Mouse (Mus musculus) embryonic facial prominence, embryonic 12.5 days (tissue): ENCODE data around the gene Map2k4. TPM values are rescaled to one million over a fixed set of nuclear protein-coding genes. Genes with fewer than 3 reads are reported as not detected.

ENCODE experiments used
- ATAC-seq: fragments of 200-750 bp; cut with Nextera tagmentation; 2 replicates; pipeline ENCODE4 v1.8.0; 2017; ENCODE audit not compliant: insufficient number of reproducible peaks, insufficient read depth, low FRiP score, low TSS enrichment
- H3K27ac ChIP-seq: fragments of 300-500 bp; sonication (generic); 2 replicates; pipeline ENCODE4 v1.5.1; 2016; ENCODE audit warnings: mild to moderate bottlenecking
- H3K27me3 ChIP-seq: fragments of 300-500 bp; sonication (generic); 2 replicates; pipeline ENCODE4 v1.6.1; 2016; ENCODE audit warnings: mild to moderate bottlenecking, moderate library complexity
- H3K36me3 ChIP-seq: fragments of 300-500 bp; sonication (generic); 2 replicates; pipeline ENCODE4 v1.6.1; 2016; ENCODE audit warnings: mild to moderate bottlenecking
- H3K4me1 ChIP-seq: fragments of 300-500 bp; sonication (generic); 2 replicates; pipeline ENCODE4 v1.6.1; 2016
- H3K4me2 ChIP-seq: fragments of 300-500 bp; sonication (generic); replicated peaks from 2 replicates; pipeline ENCODE4 v1.6.1; 2016; ENCODE audit warnings: mild to moderate bottlenecking, moderate library complexity
- H3K4me3 ChIP-seq: fragments of 300-500 bp; sonication (generic); 2 replicates; pipeline ENCODE4 v1.5.1; 2016; ENCODE audit warnings: mild to moderate bottlenecking
- H3K9ac ChIP-seq: fragments of 300-500 bp; sonication (generic); 2 replicates; pipeline ENCODE4 v1.6.1; 2016; ENCODE audit warnings: mild to moderate bottlenecking, moderate library complexity
- H3K9me3 ChIP-seq: fragments of 300-500 bp; sonication (generic); 2 replicates; pipeline ENCODE4 v1.6.1; 2016; ENCODE audit warnings: mild to moderate bottlenecking, moderate library complexity
- WGBS: fragments of 180-500 bp; shearing (Covaris S2); methylation state at CpG from one replicate; pipeline ENCODE4 v1.1.7; 2016; 5-methylcytosine and 5-hydroxymethylcytosine counted together
- polyA plus RNA-seq: library from polyadenylated mRNA; unstranded; fragments of >200 nt; fragmentation: Nextera tagmentation; extraction: Ambion mirVana; gene quantifications from 2 replicates; pipeline ENCODE4 v1.2.1, GENCODE M21; 2016

Map2k4 gene
- polyA plus RNA-seq, 1 experiment from 2014 or later = 71.6 TPM

GRCm38 (mm10) chr11:65771546-65771945 is 16.6 kb downstream of the Map2k4 start:
- Histone ChIP-seq H3K4me2 (no peak overlapping the region), H3K27ac (no peak overlapping the region), H3K4me1 (no peaks in the 10 kb centered on the region; the same call in 1 of the 2 replicates), H3K9ac (no peak overlapping the region), H3K36me3 (no peaks in the 10 kb centered on the region), H3K4me3 (no peak overlapping the region), H3K27me3 (no peaks in the 10 kb centered on the region), H3K9me3 (no peaks in the 10 kb centered on the region)
- no peak for ATAC-seq
- WGBS = 91% methylated on average over 1 of the region's 1 CpGs

GRCm38 (mm10) chr11:65769990-65770389 is 18.1 kb downstream of the Map2k4 start:
- H3K4me2 ChIP-seq = no peak overlapping the region
- 74% methylated on average over 5 of the region's 5 CpGs for WGBS

GRCm38 (mm10) chr11:65768445-65768844 is 19.7 kb downstream of the Map2k4 start:
- Histone ChIP-seq H3K9ac (no peak overlapping the region), H3K27ac (no peak overlapping the region), H3K4me1 (no peaks in the 10 kb centered on the region; the same call in 1 of the 2 replicates), H3K27me3 (no peaks in the 10 kb centered on the region), H3K4me3 (no peak overlapping the region), H3K9me3 (no peaks in the 10 kb centered on the region), H3K4me2 (no peak overlapping the region), H3K36me3 (no peaks in the 10 kb centered on the region; the same call in 1 of the 2 replicates)
- ATAC-seq = no peak

More at GRCm38 (mm10) chr11:65769990-65770389, 18.1 kb downstream of the Map2k4 start:
- Histone ChIP-seq H3K4me1 (no peaks in the 10 kb centered on the region; the same call in 1 of the 2 replicates), H3K27ac (no peak overlapping the region), H3K36me3 (no peaks in the 10 kb centered on the region; the same call in 1 of the 2 replicates), H3K9me3 (no peaks in the 10 kb centered on the region), H3K27me3 (no peaks in the 10 kb centered on the region), H3K9ac (no peak overlapping the region), H3K4me3 (no peak overlapping the region)
- ATAC-seq = no peak

DNA sequence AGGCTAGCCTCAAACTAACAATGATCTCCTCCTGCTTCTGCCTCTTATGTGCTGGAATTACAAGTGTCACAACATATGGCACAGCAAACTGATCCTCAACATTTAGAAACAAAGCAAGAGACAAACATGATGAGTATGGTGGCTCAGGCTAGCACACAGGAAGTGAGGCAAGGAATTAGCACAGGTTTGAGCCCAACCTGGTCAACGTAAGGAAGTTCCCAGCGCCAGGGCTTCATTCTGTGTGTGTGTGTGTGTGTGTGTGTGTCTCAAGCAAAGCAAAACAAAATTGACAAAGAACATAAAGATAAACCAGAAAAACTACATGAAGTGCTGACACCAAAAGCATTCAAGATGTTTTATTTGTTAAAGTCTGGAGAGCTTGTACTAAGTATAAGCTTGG is 27.2 kb downstream of the Map2k4 start:
- 89% methylated on average over 2 of the region's 2 CpGs for WGBS
- ATAC-seq = no peak
- Histone ChIP-seq H3K9me3 (no peaks in the 10 kb centered on the region), H3K27me3 (no peaks in the 10 kb centered on the region), H3K9ac (no peak overlapping the region), H3K4me2 (no peak overlapping the region), H3K4me3 (no peak overlapping the region), H3K4me1 (no peaks in the 10 kb centered on the region), H3K27ac (no peak overlapping the region), H3K36me3 (no peaks in the 10 kb centered on the region; the same call in 1 of the 2 replicates)

GRCm38 (mm10) chr11:65759350-65759749 is 28.7 kb downstream of the Map2k4 start:
- no peak overlapping the region for H3K27ac ChIP-seq
- WGBS = 88% methylated on average over 1 of the region's 1 CpGs

GRCm38 (mm10) chr11:65754161-65754560 is 33.9 kb downstream of the Map2k4 start:
- Histone ChIP-seq H3K4me3 (no peak overlapping the region), H3K9me3 (no peaks in the 10 kb centered on the region), H3K4me1 (no peaks in the 10 kb centered on the region), H3K36me3 (0 out of 2 replicates have a peak, but pooled peaks cover 3% of the 10 kb centered on the region), H3K9ac (no peak overlapping the region), H3K27me3 (no peaks in the 10 kb centered on the region), H3K27ac (no peak overlapping the region), H3K4me2 (no peak overlapping the region)
- 80% methylated on average over 4 of the region's 4 CpGs for WGBS
- ATAC-seq = no peak

More at GRCm38 (mm10) chr11:65759350-65759749, 28.7 kb downstream of the Map2k4 start:
- no peak for ATAC-seq
- Histone ChIP-seq H3K9me3 (no peaks in the 10 kb centered on the region), H3K4me2 (no peak overlapping the region), H3K4me3 (no peak overlapping the region), H3K9ac (no peak overlapping the region), H3K4me1 (no peaks in the 10 kb centered on the region), H3K36me3 (no peaks in the 10 kb centered on the region), H3K27me3 (no peaks in the 10 kb centered on the region)

- Histone ChIP-seq H3K27me3 (no peaks in the 10 kb centered on the region), H3K27ac (no peak overlapping the region)
- WGBS = 91% methylated on average over 2 of the region's 2 CpGs
Measured at GRCm38 (mm10) chr11:65753593-65753992, 34.5 kb downstream of the Map2k4 start.

GRCm38 (mm10) chr11:65750546-65750945 is 37.6 kb downstream of the Map2k4 start:
- Histone ChIP-seq H3K36me3 (0 out of 2 replicates have a peak, but pooled peaks cover 3% of the 10 kb centered on the region), H3K9me3 (no peaks in the 10 kb centered on the region), H3K4me1 (peaks cover 6% of the 10 kb centered on the region; the same call in 1 of the 2 replicates), H3K4me3 (no peak overlapping the region), H3K4me2 (no peak overlapping the region), H3K27ac (no peak overlapping the region), H3K27me3 (no peaks in the 10 kb centered on the region), H3K9ac (no peak overlapping the region)
- no peak for ATAC-seq
- 70% methylated on average over 3 of the region's 3 CpGs for WGBS

More at GRCm38 (mm10) chr11:65753593-65753992, 34.5 kb downstream of the Map2k4 start:
- Histone ChIP-seq H3K9ac (no peak overlapping the region), H3K36me3 (0 out of 2 replicates have a peak, but pooled peaks cover 3% of the 10 kb centered on the region), H3K4me2 (no peak overlapping the region), H3K4me1 (no peaks in the 10 kb centered on the region), H3K4me3 (no peak overlapping the region), H3K9me3 (no peaks in the 10 kb centered on the region)
- no peak for ATAC-seq

- H3K4me2 ChIP-seq = no peak overlapping the region
- no peaks in the 10 kb centered on the region for H3K36me3 ChIP-seq
- no peak overlapping the region for H3K4me3 ChIP-seq
- H3K9me3 ChIP-seq = no peaks in the 10 kb centered on the region
- no peak overlapping the region for H3K9ac ChIP-seq
- H3K27me3 ChIP-seq = no peaks in the 10 kb centered on the region
- H3K27ac ChIP-seq = no peak overlapping the region
- H3K4me1 ChIP-seq = peaks cover 7% of the 10 kb centered on the region; the same call in 1 of the 2 replicates
- ATAC-seq = no peak
Measured at GRCm38 (mm10) chr11:65747433-65747832, 40.7 kb downstream of the Map2k4 start.

DNA sequence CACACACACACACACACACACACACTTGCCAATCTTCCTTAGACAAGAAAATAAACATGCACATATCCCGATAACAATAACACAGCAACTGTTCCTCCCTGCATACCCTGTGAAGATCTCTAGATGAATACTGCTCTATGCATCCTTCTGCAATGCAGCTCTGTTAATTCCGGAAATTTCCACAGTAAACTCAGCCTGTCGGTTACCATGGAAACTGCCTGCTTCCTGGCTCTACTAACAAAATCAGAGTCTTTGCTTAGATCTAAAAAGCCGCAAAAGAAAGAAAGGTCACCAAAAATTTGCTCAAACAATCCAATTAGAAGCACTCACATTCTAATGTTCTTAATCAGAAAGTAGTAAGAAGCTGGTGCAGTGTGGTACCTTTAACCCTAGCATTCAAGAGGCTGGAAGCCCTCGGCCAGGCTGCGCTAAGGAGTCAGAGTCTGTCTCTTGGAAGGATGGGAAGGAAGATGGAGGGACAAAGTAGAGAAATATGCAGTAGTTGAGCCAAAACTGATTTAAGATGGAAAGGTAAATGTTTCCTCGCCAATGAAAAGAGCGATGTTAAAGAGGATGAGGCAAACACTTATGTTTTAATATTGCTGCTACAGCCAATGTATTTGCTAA is 42.3 kb downstream of the Map2k4 start:
- Histone ChIP-seq H3K27me3 (no peaks in the 10 kb centered on the region), H3K27ac (no peak overlapping the region), H3K9ac (no peak overlapping the region), H3K9me3 (no peaks in the 10 kb centered on the region), H3K4me1 (peaks cover 7% of the 10 kb centered on the region; the same call in 1 of the 2 replicates), H3K4me3 (no peak overlapping the region), H3K36me3 (no peaks in the 10 kb centered on the region), H3K4me2 (no peak overlapping the region)
- no peak for ATAC-seq
- 81% methylated on average over 8 of the region's 8 CpGs for WGBS

- Histone ChIP-seq H3K36me3 (no peaks in the 10 kb centered on the region), H3K9me3 (no peaks in the 10 kb centered on the region), H3K4me1 (peaks cover 7% of the 10 kb centered on the region; the same call in 1 of the 2 replicates), H3K4me2 (no peak overlapping the region), H3K27ac (no peak overlapping the region), H3K4me3 (no peak overlapping the region), H3K9ac (no peak overlapping the region), H3K27me3 (no peaks in the 10 kb centered on the region)
- ATAC-seq = no peak
- WGBS = 92% methylated on average over 3 of the region's 3 CpGs
Measured at GRCm38 (mm10) chr11:65743866-65744265, 44.2 kb downstream of the Map2k4 start.

- WGBS = 86% methylated on average over 5 of the region's 5 CpGs
- H3K27ac ChIP-seq = no peak overlapping the region
- no peaks in the 10 kb centered on the region for H3K9me3 ChIP-seq
- H3K36me3 ChIP-seq = no peaks in the 10 kb centered on the region
- ATAC-seq = no peak
- H3K4me3 ChIP-seq = no peak overlapping the region
- H3K9ac ChIP-seq = no peak overlapping the region
- no peak overlapping the region for H3K4me2 ChIP-seq
- peaks cover 3% of the 10 kb centered on the region; the same call in 1 of the 2 replicates for H3K4me1 ChIP-seq
- H3K27me3 ChIP-seq = no peaks in the 10 kb centered on the region
Measured at GRCm38 (mm10) chr11:65740811-65741210, 47.3 kb downstream of the Map2k4 start.
